Mouse (Mus musculus): ENCODE data around the gene Rrp1b.

DNA sequence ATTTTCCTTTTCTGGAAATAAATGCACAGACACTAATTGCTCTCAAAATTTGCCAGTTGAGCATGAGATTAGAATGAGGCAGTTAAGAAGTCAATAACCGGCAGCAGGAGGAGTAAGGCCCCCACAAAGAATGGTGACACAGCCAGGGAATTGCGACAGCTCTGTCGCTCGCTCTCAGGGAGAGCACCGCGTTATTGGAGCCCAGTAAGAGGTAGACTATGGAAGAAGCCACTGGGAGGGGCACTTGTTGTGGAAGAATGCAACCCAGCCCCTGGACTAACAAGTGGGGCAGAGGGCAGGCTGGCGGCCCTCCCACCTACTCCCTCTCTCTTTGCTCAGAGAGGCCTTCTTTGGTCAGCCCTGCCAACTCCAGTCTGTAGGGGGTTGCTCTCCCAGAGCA lies 4.2 kb upstream of the Rrp1b start:
- no peak for TF ChIP-seq CTCF (IDR thresholded peaks at IDR 0.05; ENCODE audit: extremely low read depth, insufficient read depth, low read length)
- TF ChIP-seq POLR2A (IDR thresholded peaks at IDR 0.05; ENCODE audit: extremely low read depth, insufficient read depth, low read length) = no peak

All from cortical plate, adult 2 months (tissue).